Mouse (Mus musculus): ENCODE results near the gene Gmeb2.

GRCm38 (mm10) chr2:181234680-181235079 is 53.2 kb downstream of the Gmeb2 start:
- no peak for TF ChIP-seq POLR2A (IDR thresholded peaks at IDR 0.05; ENCODE audit: insufficient read depth, low read depth, low read length)
- no peak for TF ChIP-seq EP300 (IDR thresholded peaks at IDR 0.05; ENCODE audit: insufficient read depth, low read depth, low read length)
- TF ChIP-seq CTCF (IDR thresholded peaks at IDR 0.05) = no peak
